Mouse (Mus musculus) olfactory bulb, adult 2 months (tissue): Measurements from ENCODE around the gene Icam2.

Experiments
- CTCF ChIP-seq: fragments of 200-500 bp; IDR thresholded peaks from 2 replicates; pipeline ENCODE4 v1.5.1; 2012; ENCODE audit warnings: low read depth, mild to moderate bottlenecking, low read length, moderate library complexity; ENCODE audit not compliant: insufficient read depth
- POLR2A ChIP-seq: fragments of 200-500 bp; IDR thresholded peaks from 2 replicates; pipeline ENCODE4 v1.6.1; 2012; ENCODE audit warnings: mild to moderate bottlenecking, low read depth, low read length, moderate library complexity; ENCODE audit not compliant: insufficient read depth

- TF ChIP-seq CTCF (no peak), POLR2A (no peak)
Measured at GRCm38 (mm10) chr11:106359350-106359749, 28.5 kb downstream of the Icam2 start.
